Mouse (Mus musculus) left cerebral cortex, postnatal 36 days (tissue): Measurements from ENCODE around the gene Wwox. TPM values are rescaled to one million over a fixed set of nuclear protein-coding genes. Genes with fewer than 3 reads are reported as not detected.

Experiments
- DNase-seq, 2 experiments: peaks; one replicate each; pipeline ENCODE4 v3.0.0; 2021 to 2022; ENCODE audit warnings: low spot score in 2 of 2, mixed read lengths in 1 of 2
- intact Hi-C: fragments of 180-260 bp; cut with DNase I; formaldehyde crosslinking; loops from one replicate; pipeline ENCODE4 v1.15.1; 2025
- total RNA-seq, 2 experiments: library from RNA; stranded (reverse); gene quantifications; 2 replicates each; pipeline ENCODE4 v1.2.3; 2021

Wwox gene
- total RNA-seq, 2 experiments from 2014 or later, result 13.3 to 16.5 TPM

DNA sequence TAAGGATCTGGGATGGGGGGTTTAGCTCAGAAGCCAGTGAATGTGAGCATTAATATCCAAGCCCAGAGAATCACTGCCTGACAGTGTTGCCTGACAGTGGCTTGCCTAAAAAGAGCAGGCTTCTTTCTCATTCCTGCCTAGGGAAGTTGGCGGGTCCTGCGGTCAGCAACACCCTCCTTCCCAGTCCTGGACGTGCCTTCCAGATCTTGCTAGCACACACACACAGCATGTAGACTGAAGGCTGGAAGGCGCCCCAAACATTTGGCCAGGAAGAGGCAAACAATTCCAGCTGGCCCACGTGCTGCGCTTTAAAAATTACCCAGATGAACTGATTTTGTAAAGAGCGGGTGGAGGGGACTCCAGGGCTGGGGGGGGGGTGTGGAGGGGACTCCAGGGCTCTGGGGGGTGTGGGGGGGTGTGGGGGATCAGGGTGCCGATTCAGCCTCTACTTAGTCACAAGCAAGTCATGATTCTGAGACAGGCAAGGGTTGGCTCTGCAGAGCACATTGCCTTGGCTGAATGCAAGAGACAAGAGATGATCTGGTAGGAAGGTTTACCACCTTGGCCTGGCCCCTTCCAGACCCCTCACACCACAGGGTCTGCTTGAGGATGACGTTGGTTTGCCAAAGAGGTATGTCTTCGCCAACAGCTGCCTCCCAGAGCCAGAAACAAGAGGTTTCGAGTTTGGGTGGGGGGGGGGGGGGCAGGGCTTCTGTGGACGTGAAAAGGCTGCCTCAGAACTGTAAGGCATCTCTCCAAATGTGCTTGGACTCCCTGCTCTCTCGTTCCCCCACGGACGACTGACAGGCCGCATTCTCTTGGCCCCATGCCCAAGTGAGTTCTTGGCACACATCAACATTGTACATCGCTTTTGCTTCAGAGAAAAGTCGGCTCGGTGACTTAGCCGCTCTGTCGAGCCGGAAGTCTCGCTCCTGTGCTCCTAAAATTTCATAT lies 334.3 kb downstream of the Wwox start:
- peak; percentile 14 to 33 for DNase-seq
- intact Hi-C loops, result loop anchor here (5.0 kb wide), 1 partner anchor 1664 kb away; no protein-coding TSS in a partner anchor

DNA sequence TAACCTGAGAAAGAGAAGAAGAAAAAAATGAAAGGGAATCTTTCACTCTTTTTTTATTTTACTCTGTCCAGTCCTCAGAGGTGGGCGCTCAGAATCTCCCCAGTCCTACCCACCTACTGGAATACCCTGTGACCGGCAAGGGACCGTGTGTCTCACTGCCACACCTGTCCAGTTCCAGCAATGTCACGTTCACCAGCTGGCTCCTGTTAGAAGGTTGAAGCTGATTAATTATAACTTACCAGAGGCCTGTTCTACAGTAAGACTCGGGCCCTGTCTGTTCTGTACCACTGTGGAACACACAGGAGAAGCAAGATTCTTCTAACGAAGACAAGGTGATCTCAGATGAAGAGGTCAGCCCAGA lies 334.9 kb downstream of the Wwox start:
- intact Hi-C loops, result loop anchor here (5.0 kb wide), 1 partner anchor 1663 kb away; no protein-coding TSS in a partner anchor
- DNase-seq, result no peak

DNA sequence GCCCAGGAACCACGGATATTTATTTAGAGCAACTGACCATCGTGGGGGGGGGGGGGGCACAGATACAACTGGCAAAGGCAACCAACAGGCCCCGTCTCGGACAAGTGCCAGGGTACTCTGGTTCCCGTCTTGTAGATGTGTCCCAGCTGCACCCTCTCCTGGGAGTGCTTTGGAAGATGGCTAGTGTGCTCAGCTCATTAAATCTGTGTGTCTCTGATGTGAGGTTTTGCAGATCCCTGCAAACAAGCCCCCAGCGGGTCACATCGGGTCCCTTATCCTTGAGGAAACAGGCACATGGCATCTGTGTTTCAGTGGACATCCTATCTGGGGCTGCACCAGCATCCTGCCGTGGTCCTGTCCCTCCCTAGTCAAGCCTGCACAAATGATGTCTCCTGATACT lies 336.1 kb downstream of the Wwox start:
- DNase-seq, result no peak
- intact Hi-C loops, result no loop called here

DNA sequence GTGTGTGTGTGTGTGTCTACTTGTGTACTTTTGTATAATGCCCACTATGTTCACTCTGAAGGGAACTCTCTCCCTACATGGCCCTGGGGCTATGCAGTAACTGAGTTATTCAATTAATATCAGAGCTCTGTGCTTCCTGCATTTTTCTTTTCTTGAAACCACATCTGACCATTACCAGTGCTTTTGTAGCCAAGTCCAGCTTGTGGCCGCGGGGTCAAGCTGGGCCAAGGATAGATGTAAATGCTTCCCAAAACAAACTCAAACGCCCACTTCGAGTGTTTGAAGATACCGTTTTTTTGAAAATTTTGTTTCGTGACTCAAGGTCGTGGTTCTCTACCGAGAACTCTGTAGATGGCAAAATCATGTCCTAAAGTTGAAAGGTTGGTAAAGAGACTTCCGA lies 337.2 kb downstream of the Wwox start:
- intact Hi-C loops, result no loop called here
- no peak for DNase-seq

DNA sequence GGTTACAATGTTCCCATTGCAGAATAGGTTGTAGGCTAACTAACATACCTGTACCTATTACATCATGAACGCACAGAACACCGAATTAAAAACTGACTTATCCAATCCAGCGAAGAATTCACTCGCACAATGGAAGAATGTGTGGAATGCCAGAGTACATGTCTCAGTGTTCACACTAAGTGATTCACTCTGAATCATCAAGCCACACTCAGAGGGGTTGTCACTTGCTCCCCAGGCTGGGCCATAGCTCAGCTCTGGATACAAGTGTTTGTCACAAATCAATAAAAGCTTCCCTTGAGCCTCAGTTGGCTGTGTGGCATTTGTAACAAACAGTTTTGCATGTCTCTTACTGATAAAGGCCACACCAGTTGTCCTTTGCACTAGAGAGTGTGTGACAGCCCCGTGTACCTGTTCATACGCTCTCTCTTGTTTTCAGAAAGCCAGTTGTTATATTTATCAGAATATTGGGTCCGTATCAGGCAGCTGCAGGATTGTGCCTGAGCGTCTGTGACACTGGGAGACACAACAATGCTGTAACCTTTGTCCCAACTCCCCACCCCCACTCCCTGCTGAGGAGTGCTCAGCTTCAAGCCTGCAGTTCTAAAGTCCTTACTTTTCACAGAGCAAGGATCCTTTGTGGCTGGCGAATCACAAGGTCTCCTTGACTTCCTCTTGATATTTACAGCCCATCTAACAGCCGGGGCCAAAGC lies 338.0 kb downstream of the Wwox start:
- intact Hi-C loops, result no loop called here
- no peak for DNase-seq

DNA sequence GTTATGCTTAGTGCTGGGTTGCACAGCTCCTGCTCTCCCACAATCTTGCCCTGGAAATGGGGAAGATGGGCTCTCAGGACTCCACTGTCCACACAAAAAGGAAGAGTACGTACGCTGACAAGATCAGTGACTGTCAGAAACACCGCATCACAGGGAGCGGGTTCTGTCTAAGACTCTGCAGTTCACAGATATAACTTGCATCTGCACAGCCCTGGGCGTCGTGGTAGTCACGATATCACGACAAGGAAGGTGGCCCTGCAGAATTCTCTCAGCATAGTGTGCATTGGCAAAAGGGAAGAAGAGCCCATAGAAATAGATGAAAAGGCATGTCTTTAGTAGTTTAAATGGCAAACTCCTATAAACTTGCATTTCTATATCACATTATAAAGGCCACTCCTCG lies 339.5 kb downstream of the Wwox start:
- intact Hi-C loops, result no loop called here
- no peak for DNase-seq

DNA sequence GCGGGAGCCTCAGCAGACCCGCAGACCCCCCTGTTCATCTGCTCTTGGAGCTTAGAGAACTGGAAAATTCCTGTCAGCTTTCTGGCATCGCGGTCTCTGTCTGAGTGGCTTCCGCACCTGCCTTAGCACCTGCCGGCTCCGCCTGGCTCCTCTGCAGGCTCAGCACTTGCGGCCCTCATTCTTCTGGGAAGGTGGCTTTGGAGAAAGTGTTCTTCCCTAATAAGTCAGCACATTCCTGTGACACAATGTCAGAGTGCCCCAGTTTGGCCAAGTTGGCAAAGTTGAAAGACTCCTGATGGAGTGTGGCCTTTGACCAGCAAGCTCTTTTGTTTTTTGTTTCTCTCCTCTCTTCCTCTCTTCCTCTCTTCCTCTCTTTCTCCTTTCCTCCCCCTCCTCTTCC lies 343.9 kb downstream of the Wwox start:
- DNase-seq, result no peak
- intact Hi-C loops, result no loop called here

DNA sequence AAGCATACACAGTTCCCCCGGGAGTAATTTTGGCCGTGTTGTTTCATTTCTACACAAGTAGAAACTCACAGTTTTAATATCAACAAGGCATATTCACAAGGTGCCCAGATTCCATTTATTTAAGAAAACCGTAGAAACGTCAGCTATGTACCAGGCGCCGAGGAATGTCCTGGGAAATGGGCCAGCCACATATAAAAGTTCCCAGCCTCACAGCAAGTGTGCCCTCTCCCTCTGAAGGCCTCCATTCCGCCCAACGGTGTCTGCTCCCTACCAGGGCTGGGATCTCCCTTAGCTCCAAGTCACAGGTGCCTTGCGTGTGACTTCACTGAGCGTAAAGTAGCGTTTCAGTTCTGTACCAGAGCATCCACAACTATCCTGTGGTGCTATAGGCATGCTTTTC lies 346.4 kb downstream of the Wwox start:
- intact Hi-C loops, result no loop called here

DNA sequence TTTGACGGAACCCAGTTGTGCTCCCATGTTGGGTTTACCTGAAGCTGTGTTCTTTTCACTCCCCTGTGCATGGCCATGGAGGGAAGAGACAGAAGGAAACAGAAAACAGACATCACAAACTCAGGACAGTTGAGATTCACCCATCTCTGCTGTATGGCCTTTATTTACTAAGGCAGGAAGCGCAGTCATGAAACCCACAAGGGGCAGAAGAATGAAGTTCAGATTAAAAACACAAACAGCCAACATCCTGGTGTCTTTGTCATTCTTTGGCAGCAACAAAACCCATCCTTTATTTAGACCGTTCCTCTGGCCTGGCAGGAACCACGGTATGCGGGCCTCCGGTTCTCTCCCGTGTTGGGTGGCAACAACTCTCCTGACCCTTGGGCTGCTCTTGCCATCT lies 350.2 kb downstream of the Wwox start:
- no peak for DNase-seq
- intact Hi-C loops, result no loop called here

More for the DNA sequence above, 346.4 kb downstream of the Wwox start:
- DNase-seq, result no peak

DNA sequence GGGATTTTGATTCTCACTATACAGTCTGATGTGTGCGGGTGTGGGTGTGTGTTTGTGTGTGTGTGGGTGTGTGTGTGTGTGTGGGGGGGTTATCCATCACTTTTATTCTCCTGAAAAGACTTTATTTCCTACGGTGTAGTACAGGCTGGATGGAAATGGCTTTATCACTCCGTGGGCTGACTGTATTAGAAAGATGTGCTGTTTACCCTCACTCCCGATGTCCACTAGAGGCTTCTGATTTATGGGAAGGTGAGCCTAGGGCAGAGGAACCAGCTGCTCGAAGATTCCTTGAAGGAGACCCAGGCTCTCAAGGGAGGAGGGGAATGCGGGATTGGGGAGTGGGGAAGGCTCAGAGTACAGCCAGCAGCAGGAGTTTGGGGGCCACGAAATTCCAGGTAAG lies 351.3 kb downstream of the Wwox start:
- no peak for DNase-seq
- intact Hi-C loops, result no loop called here

DNA sequence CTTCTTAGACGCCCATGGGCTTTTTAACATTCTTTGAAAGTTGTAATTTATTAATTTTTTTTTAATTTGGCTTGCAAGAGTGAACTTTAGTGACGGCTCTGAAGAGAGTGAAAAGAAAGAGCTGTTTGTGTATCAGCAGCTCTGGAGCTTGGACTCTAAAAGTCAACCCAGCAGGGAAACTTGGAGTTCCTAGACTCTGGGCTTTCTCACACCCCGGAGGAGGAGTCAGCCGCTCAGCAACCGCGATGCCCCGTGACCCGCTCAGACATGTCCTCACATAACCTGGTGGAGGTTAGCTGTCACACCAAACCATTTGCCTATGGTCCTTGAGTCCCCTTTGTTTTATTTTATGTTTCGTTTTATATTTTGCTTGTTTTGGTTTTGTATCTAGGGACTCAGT lies 354.2 kb downstream of the Wwox start:
- no peak for DNase-seq
- intact Hi-C loops, result no loop called here

DNA sequence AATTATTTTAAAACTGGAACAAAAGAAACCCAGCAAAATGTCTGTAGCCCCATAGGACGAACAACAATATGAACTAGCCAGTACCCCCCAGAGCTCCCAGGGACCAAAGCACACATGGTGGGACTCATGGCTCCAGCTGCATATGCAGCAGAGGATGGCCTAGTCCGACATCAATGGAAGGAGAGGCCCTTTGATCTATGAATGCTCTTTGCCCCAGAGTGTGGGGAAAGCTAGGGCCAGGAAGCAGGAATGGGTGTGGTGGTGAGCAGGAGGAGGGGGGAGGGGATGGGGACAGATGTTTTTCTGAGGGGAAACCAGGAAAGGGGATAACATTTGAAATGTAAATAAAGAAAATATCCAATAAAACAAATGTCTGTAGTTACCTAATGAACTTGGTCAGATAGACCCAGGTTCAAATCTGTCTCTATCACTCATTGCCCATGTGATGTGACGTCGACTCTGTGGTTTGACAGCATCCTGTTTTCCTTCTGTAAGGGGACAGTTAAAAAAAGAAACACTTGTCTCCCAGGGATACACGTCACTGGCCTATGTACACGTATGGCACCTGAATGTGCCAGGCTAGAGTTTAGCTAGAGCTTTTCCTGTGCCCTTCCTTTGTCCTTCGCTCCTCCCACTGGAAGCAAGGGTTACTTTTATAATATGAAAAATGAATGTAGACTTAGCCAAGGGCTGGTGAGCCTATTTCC lies 362.1 kb downstream of the Wwox start:
- DNase-seq, result no peak

DNA sequence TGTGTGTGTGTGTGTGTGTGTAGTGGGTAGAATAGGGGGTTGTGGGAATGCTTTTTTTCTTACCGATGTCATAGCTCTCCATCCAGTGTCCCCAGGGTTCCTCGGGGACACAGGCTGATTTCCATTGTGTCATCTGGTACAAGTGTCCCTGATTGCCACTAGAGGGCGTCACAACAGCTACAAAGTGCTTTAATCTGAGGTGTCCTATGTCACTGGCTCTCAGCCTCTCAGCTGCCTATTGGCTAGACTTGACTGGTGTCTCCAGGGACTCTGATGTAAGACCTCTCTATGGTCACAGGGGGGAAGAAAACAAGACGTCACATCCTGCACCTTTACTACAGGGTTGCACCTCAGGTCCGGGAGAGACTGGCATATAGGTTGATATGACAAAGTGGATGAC lies 363.7 kb downstream of the Wwox start:
- DNase-seq, result no peak
- intact Hi-C loops, result no loop called here

More for the DNA sequence above, 362.1 kb downstream of the Wwox start:
- intact Hi-C loops, result no loop called here

DNA sequence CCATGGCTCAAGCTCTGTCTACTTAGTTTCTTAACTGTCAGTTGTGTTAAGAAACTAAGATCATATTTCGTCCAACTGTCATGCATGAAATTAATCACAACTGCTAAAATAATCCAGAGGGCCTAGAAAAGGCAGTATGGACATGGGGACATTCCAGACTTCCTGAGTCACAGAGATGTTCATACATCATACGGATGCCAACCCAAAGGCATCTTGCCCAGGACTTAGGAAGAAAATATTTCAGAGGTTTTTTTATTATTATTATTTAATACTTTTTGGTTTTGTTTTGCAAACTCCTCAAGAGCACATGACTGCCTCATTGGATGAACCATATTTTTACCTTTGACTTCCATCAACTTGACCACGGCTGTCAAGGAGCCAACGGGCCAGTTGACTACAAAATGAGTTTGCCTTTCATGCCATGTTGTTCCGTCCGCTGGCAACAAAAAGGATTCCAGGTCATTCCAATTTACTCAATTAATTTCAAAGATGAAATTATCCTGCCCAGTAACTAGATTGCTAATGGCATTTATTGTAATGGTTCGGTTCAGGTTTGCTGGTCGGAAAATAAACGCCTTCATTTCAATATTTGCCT lies 367.5 kb downstream of the Wwox start:
- intact Hi-C loops, result no loop called here
- DNase-seq, result no peak

DNA sequence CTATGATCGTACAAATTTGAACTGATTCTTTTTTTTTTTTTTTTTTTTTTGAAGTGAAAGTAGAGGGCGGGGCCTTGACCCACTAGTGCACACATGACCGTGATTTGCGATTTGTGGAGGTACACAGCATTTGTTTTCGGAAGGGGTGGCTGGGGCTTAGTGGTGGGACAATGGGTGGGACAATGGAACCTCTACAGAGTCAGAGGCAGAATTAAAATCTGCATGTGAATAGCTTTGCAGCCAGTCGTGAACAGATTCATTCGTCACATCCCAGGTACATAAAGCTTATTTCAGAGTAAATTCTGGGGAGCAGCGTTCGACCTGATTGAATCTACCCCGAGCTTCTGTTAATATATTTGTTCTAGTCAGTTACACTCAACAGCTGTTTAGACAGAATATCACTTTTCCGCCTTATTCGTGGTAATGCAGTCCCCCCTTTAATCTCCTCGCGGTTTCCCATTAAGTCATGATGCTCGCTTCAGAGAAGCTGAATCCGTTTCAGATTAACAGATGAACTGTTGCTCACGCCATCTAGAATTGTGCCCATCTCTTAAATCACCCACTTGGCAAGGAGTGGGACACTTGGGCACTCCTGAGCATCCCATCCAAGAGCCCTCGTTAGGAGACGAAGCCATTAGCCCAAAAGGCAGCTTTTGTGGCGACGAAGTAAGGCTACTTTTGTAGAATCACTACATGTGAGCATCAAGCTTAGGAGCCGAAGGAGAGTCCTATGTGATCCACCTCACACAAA lies 368.4 kb downstream of the Wwox start:
- DNase-seq, result no peak
- intact Hi-C loops, result no loop called here

DNA sequence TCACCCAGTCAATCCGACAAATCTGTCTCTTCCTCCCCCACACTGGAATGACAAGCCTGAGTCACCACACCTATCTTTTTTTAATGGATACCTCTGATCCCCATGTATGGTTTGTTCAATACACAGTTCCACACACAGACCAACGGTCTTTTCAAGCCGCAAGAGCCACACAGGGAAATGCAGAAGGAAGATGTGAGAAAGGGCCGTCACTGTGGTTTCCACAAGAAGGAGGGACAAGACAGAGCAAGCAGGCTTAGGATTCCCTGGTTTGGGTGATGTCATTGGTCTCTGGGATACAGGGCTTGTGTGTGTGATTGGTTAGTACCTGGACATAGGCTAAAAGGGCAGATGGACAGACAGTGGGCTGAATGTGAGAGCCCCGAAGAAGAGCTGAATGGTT lies 371.0 kb downstream of the Wwox start:
- no peak for DNase-seq
- intact Hi-C loops, result no loop called here

DNA sequence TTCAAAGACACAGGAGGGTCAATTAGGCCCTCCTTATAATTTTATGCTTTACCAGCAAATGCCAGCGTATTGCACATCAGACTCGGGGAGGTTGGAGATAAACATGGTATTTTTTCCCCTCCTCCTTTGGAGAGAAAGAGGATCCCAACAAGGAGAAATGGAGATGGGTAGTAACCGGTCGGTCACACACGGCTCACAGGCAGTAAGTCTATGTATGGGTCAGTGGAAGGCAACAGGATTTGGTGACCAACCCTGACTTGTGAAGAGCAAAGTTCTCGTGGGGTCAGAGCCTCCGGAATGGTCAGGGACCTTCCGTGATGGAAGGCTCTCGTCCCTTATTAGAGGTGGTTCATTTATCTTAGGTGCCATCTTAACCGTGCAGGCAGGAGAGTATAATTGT lies 374.4 kb downstream of the Wwox start:
- intact Hi-C loops, result no loop called here
- no peak for DNase-seq

DNA sequence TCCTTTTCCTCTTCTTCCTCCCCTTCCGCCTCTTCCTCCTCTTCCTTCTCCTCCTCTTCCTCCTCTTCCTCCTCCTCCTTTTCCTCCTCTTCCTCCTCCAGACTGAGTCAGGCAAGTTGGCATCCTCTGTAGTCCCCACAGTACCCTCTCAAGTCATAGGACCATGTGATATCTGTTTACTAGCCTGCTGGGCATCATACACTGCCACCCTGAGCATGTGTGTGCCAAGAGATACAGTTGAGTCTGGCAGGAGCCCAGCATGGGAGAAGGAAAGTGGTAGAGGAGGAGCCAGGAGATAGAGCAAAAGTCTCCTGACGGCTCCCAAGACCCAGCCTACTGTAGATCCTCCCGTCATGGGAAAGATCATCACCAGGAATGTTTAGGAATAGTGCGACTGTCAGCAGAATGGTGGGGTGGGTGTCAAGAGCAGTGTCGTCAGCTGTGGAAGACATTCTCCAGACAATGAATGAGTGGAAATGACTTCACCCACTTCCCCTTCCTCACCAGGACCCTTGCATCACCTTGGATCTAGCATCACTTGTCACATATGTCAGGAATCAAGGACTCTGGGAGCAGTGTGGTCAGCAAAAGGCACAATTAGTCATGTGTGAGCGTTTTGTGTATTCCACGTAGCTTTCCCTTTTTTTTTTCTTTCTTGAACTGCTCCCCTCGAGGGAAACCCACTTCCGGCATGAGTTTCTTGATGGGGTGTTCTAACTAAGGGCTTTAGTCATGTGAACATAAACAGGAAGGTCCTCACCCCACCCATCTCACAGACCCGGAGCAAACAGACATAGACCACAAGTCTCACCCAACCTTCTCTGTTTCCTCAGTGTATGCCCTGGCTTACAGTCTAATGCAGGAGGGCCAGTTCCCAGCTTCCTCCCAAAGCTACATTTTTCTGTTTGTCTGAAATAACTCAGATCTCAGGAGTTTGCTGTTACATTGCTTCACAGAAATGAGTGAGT lies 375.6 kb downstream of the Wwox start:
- intact Hi-C loops, result no loop called here

More for the DNA sequence above, 375.6 kb downstream of the Wwox start:
- no peak for DNase-seq
